Mouse (Mus musculus): ENCODE data around the gene Nt5m.

DNA sequence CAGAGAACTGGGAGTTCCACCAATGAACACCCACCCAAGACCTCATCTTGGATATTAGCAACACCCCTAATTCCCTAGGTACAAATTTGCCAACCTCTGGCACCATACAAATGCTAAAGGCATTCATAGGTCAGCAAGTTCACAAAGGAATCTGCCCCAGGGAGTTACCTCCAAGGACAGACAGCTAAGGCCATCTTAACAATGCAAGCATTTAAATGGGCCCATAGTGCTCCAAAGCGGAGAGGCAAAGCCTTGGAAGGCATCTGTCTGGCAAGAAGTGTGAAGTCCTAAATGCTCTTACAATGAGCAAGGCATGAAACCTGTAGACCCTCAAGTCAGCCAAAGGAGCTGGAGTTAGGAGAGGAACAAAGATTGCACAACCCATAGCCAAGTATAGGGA is 24.9 kb upstream of the Nt5m start:
- TF ChIP-seq POLR2A (IDR thresholded peaks at IDR 0.05; ENCODE audit: borderline replicate concordance, insufficient read depth, low read length) (no peak), CTCF (IDR thresholded peaks at IDR 0.05; ENCODE audit: borderline replicate concordance, insufficient read depth, low read depth, low read length) (no peak)
